Mouse (Mus musculus) small intestine, adult 2 months (tissue): Measurements from ENCODE around the gene Nfatc2ip.
"Not testable (repeated sequence)": the region's sequence is repeated elsewhere in the genome, so short reads cannot be mapped to it uniquely, and the experiment has no call there.

ENCODE experiments used
- CTCF ChIP-seq: fragments of 200-500 bp; IDR thresholded peaks from 2 replicates; pipeline ENCODE4 v1.5.1; 2012; ENCODE audit warnings: low read depth, mild to moderate bottlenecking, control low read depth, inconsistent platforms, low read length, moderate library complexity, mixed read lengths; ENCODE audit not compliant: insufficient replicate concordance, insufficient read length; ENCODE audit errors: extremely low read depth
- POLR2A ChIP-seq: fragments of 200-500 bp; IDR thresholded peaks from 2 replicates; pipeline ENCODE4 v1.6.1; 2012; ENCODE audit warnings: low read depth, mild to moderate bottlenecking, control low read depth, inconsistent platforms, low read length, moderate library complexity

DNA sequence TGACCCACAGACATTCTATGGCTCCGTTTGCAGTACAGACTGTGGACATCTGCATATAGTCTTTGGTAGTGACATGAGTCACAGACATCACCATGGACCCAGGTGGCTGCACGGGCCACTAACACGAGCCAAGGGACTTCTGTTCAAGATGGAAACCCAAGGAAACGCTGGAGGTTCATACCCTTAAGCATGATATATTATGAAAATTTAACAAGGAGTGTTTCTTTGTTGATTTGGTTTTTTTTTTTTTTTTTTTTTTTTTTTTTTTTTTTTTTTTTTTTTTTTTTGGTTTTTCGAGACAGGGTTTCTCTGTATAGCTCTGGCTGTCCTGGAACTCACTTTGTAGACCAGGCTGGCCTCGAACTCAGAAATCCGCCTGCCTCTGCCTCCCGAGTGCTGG, 6.0 kb upstream of the Nfatc2ip start:
- not testable (repeated sequence) for TF ChIP-seq CTCF, POLR2A
